32 mouse cellular contexts compared by ENCODE assay signal in genomic region chr12:112373966-112374365, GRCm38 (mm10).
DNase-seq lines count a peak whose midpoint lies in the region; ATAC-seq and TF ChIP-seq lines count a peak whose summit lies in the region.
"Had no signal": no experiment of that assay in that cellular context is flagged by ENCODE, and none has a peak within 500 bp of the region (broad histone marks: within the 10 kb centered on the region; RNA-seq: fewer than 3 reads in every experiment).

No protein-coding gene starts in this region.

- H3K9me3 ChIP-seq in hindbrain, embryonic 12.5 days (replicated peaks) = no peaks in the 10 kb centered on the region
- H3K9me3 ChIP-seq: embryonic facial prominence, embryonic 12.5 days; G1E; heart, embryonic 12.5 days; hindbrain, embryonic 15.5 days; limb, embryonic 12.5 days; liver, embryonic 12.5 days; megakaryocyte, embryonic 14.5 days; midbrain, embryonic 13.5 days; stomach, embryonic 15.5 days had no signal

- no peak overlapping the region for H3K27ac ChIP-seq in hindbrain, embryonic 12.5 days
- H3K27ac ChIP-seq in layer of hippocampus, adult 2 months = no peak overlapping the region
- H3K27ac ChIP-seq: embryonic facial prominence, embryonic 12.5 days; gastrocnemius, adult 2 months; heart, adult 2 months; hindbrain, embryonic 15.5 days; limb, embryonic 12.5 days; liver, embryonic 12.5 days; midbrain, embryonic 13.5 days; stomach, embryonic 15.5 days had no signal

- no peak overlapping the region for H3K4me2 ChIP-seq in hindbrain, embryonic 12.5 days (replicated peaks)
- H3K4me2 ChIP-seq: embryonic facial prominence, embryonic 12.5 days; heart, embryonic 12.5 days; hindbrain, embryonic 15.5 days; limb, embryonic 12.5 days; liver, embryonic 12.5 days; midbrain, embryonic 13.5 days; stomach, embryonic 15.5 days had no signal

- no peaks in the 10 kb centered on the region for H3K36me3 ChIP-seq in hindbrain, embryonic 12.5 days
- H3K36me3 ChIP-seq: embryonic facial prominence, embryonic 12.5 days; G1E; heart, embryonic 12.5 days; hindbrain, embryonic 15.5 days; limb, embryonic 12.5 days; liver, embryonic 12.5 days; midbrain, embryonic 13.5 days; stomach, embryonic 15.5 days had no signal

- intact Hi-C loops in left cerebral cortex, postnatal 4 days (cut with DNase I) = no loop called here

- H3K27me3 ChIP-seq in hindbrain, embryonic 12.5 days = peaks cover 6% of the 10 kb centered on the region; the same call in 1 of the 2 replicates
- H3K27me3 ChIP-seq: embryonic facial prominence, embryonic 12.5 days; hindbrain, embryonic 15.5 days; liver, embryonic 12.5 days; stomach, embryonic 15.5 days had no signal

- H3K4me1 ChIP-seq in hindbrain, embryonic 12.5 days = peaks cover 30% of the 10 kb centered on the region
- H3K4me1 ChIP-seq: heart, embryonic 12.5 days; liver, embryonic 12.5 days; megakaryocyte, embryonic 14.5 days; stomach, embryonic 15.5 days had no signal

- peak; percentile 27 for DNase-seq in left cerebral cortex, postnatal 4 days
- no peak for DNase-seq in left cerebral cortex, adult 18-20 months (ENCODE audit: low spot score in 2 of 2)
- DNase-seq in cerebellum, adult 11-12 months = peak; percentile 75
- DNase-seq in cerebellum, adult 9-11 months = peak; percentile 74
- DNase-seq in right cerebral cortex, postnatal 4 days = no peak
- no peak for DNase-seq in layer of hippocampus, adult 2 months (ENCODE audit: low spot score in 2 of 2)
- DNase-seq: adrenal gland, adult 8-10 months; embryo, embryonic 11 days; gastrocnemius, adult 2 months; gastrocnemius, postnatal 36 days; heart, adult 2 months; heart, postnatal 4 days; kidney, adult 18-20 months; layer of hippocampus, postnatal 36 days; liver, postnatal 0 days; lung, postnatal 4 days; retina, postnatal 1 day; right cerebral cortex, postnatal 14 days; thymus, adult 18-20 months; thymus, postnatal 25 days had no signal

- 93% methylated on average over 7 of the region's 7 CpGs for WGBS in hindbrain, embryonic 12.5 days

- no peak overlapping the region for H3K4me3 ChIP-seq in hindbrain, embryonic 12.5 days
- no peak overlapping the region for H3K4me3 ChIP-seq in layer of hippocampus, adult 2 months
- H3K4me3 ChIP-seq: embryonic facial prominence, embryonic 12.5 days; gastrocnemius, adult 2 months; heart, adult 2 months; heart, embryonic 12.5 days; hindbrain, embryonic 15.5 days; limb, embryonic 12.5 days; liver, embryonic 12.5 days; megakaryocyte, embryonic 14.5 days; midbrain, embryonic 13.5 days; stomach, embryonic 15.5 days had no signal

- TF ChIP-seq CTCF in layer of hippocampus, adult 2 months (conservative IDR thresholded peaks at IDR 0.05) = no peak

- no peak for ATAC-seq in hindbrain, embryonic 12.5 days (ENCODE audit: low FRiP score)
- ATAC-seq: forebrain, embryonic 16.5 days; inflammation-experienced regulatory T-cells, adult 6 months; liver, embryonic 12.5 days; liver, postnatal 0 days; midbrain, embryonic 13.5 days had no signal

- H3K9ac ChIP-seq in hindbrain, embryonic 12.5 days = no peak overlapping the region
- H3K9ac ChIP-seq: embryonic facial prominence, embryonic 12.5 days; heart, embryonic 12.5 days; hindbrain, embryonic 15.5 days; limb, embryonic 12.5 days; liver, embryonic 12.5 days; liver, postnatal 0 days; midbrain, embryonic 13.5 days; stomach, embryonic 15.5 days had no signal

Comparison
In these comparisons a context has a peak if more than half of its experiments do, and no peak if none do; other contexts are left out.
1. DNase-seq: peak in left cerebral cortex, postnatal 4 days (single experiment), cerebellum, adult 11-12 months (single experiment) and cerebellum, adult 9-11 months (single experiment); none in left cerebral cortex, adult 18-20 months (0 of 2), right cerebral cortex, postnatal 4 days (single experiment) and layer of hippocampus, adult 2 months (0 of 2).